Mouse (Mus musculus) CH12F3 (cell line): ENCODE measurements around the gene Lsm3.

Experiments used
- in situ Hi-C: fragments of 300-500 bp; cut with MboI; formaldehyde crosslinking; loops from 2 replicates; pipeline ENCODE4 v1.14.3; 2020; ENCODE audit warnings: low sequenced_read_pairs

The Lsm3 gene

GRCm38 (mm10) chr6:91551671-91552070 lies 35.9 kb downstream of the Lsm3 start:
- in situ Hi-C loops, result no loop called here

- in situ Hi-C loops, result no loop called here
These were observed 37.0 kb downstream of the Lsm3 start for GRCm38 (mm10) chr6:91552693-91553092.

GRCm38 (mm10) chr6:91558565-91558964 lies 42.8 kb downstream of the Lsm3 start:
- in situ Hi-C loops, result no loop called here

- in situ Hi-C loops, result no loop called here
These were observed 43.6 kb downstream of the Lsm3 start for GRCm38 (mm10) chr6:91559371-91559770.

- in situ Hi-C loops, result no loop called here
These were observed 44.5 kb downstream of the Lsm3 start for GRCm38 (mm10) chr6:91560186-91560585.

GRCm38 (mm10) chr6:91563031-91563430 lies 47.3 kb downstream of the Lsm3 start:
- in situ Hi-C loops, result no loop called here

- in situ Hi-C loops, result no loop called here
These were observed 50.7 kb downstream of the Lsm3 start for GRCm38 (mm10) chr6:91566407-91566806.
